Mouse (Mus musculus) urinary bladder, adult 18-20 months (tissue): Measurements from ENCODE around the gene Slc9a9.

ENCODE experiments used
- DNase-seq, 2 experiments: peaks; one replicate each; pipeline ENCODE4 v3.0.0; 2022; ENCODE audit warnings: low spot score in 2 of 2, mixed read lengths in 2 of 2

Slc9a9 gene

GRCm38 (mm10) chr9:94945569-94946135 lies 275.9 kb downstream of the Slc9a9 start:
- DNase-seq: no peak

- DNase-seq: no peak
Observed at GRCm38 (mm10) chr9:94947246-94947645, 277.5 kb downstream of the Slc9a9 start.

- DNase-seq: no peak
Observed at GRCm38 (mm10) chr9:94950676-94951075, 281.0 kb downstream of the Slc9a9 start.

GRCm38 (mm10) chr9:94955645-94956044 lies 285.9 kb downstream of the Slc9a9 start:
- no peak for DNase-seq

- DNase-seq: no peak
Observed at GRCm38 (mm10) chr9:94958382-94958781, 288.7 kb downstream of the Slc9a9 start.

- DNase-seq: no peak
Observed at GRCm38 (mm10) chr9:94968596-94969120, 298.9 kb downstream of the Slc9a9 start.

GRCm38 (mm10) chr9:94969131-94969530 lies 299.4 kb downstream of the Slc9a9 start:
- no peak for DNase-seq

- DNase-seq: no peak
Observed at GRCm38 (mm10) chr9:94972021-94972420, 302.3 kb downstream of the Slc9a9 start.

GRCm38 (mm10) chr9:94972693-94973092 lies 303.0 kb downstream of the Slc9a9 start:
- no peak for DNase-seq

- DNase-seq: no peak
Observed at GRCm38 (mm10) chr9:94976191-94976590, 306.5 kb downstream of the Slc9a9 start.

GRCm38 (mm10) chr9:94993575-94993974 lies 323.9 kb downstream of the Slc9a9 start:
- DNase-seq: no peak

GRCm38 (mm10) chr9:95020136-95020706 lies 350.5 kb downstream of the Slc9a9 start:
- DNase-seq: no peak

- DNase-seq: no peak
Observed at GRCm38 (mm10) chr9:95034140-95034970, 364.6 kb downstream of the Slc9a9 start.

- no peak for DNase-seq
Observed at GRCm38 (mm10) chr9:95036209-95036608, 366.5 kb downstream of the Slc9a9 start.

GRCm38 (mm10) chr9:95042420-95042819 lies 372.7 kb downstream of the Slc9a9 start:
- no peak for DNase-seq

GRCm38 (mm10) chr9:95052160-95052559 lies 382.5 kb downstream of the Slc9a9 start:
- DNase-seq: no peak

GRCm38 (mm10) chr9:95053183-95053582 lies 383.5 kb downstream of the Slc9a9 start:
- DNase-seq: no peak

GRCm38 (mm10) chr9:95055843-95056242 lies 386.1 kb downstream of the Slc9a9 start:
- DNase-seq: no peak

- no peak for DNase-seq
Observed at GRCm38 (mm10) chr9:95060702-95061101, 391.0 kb downstream of the Slc9a9 start.

GRCm38 (mm10) chr9:95067037-95067436 lies 397.3 kb downstream of the Slc9a9 start:
- DNase-seq: no peak

GRCm38 (mm10) chr9:95068466-95068865 lies 398.8 kb downstream of the Slc9a9 start:
- no peak for DNase-seq

GRCm38 (mm10) chr9:95070832-95071519 lies 401.3 kb downstream of the Slc9a9 start:
- DNase-seq: no peak
